In the genomic region with DNA sequence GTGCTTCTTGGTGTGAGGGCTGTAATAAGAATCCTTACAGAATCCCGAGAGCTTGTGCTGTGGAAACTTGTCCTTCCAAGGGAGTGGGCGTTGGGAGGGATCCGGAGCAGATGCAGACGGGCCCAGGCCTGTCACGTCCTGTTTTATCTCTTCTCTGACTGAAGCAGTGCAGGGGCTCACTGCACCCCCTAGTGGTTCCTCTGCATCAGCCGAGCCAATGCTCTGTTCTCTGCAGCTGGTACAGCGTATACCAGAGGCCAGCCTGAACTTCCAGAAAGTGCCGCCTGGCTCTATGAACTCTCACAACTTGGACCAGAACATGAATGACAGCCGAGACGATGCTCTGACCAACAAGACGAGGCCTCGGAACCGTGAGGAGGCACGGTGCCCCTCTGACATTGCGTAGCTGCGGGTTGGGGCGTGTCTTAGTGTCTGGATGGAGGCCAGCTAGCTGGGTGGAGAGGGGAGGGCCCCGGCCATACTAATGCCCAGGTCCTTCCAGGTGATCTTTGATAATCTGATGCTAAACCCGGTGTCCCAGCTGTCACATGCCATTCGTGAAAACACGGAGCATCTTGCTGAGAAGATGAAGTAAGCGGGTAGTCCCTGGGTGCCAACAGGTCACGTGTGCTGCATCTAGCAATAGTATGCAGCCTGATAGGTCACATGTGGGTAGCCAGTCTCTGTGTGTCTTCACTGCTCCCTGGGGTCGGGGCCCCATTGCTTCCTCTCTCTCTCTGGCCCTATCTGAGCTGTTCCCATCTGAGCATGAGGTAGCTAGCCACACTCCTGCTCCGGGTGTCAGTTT, we compare ENCODE assay signal across 8 mouse cellular contexts. TPM values are rescaled to one million over a fixed set of nuclear protein-coding genes. Genes with fewer than 3 reads are reported as not detected.
DNase-seq lines count a peak whose midpoint lies in the region; ATAC-seq and TF ChIP-seq lines count a peak whose summit lies in the region.

No protein-coding gene starts in this region.

- TF ChIP-seq POLR2A in myocyte (IDR thresholded peaks at IDR 0.05; ENCODE audit: insufficient read length, low read depth) = no peak

- H3K27ac ChIP-seq in embryonic facial prominence, embryonic 15.5 days (replicated peaks) = peak overlapping the region; percentile 84
- H3K27ac ChIP-seq in kidney, embryonic 14.5 days (ENCODE audit: low read depth, low read length) = no peak overlapping the region
- H3K27ac ChIP-seq in stomach, embryonic 14.5 days (ENCODE audit: low read length) = peak overlapping the region; percentile 68

- 0 out of 2 replicates have a peak overlapping the region, but pooled peaks have one; percentile 10 for H3K4me2 ChIP-seq in embryonic facial prominence, embryonic 15.5 days (replicated peaks)
- no peak overlapping the region for H3K4me2 ChIP-seq in kidney, embryonic 14.5 days (replicated peaks; ENCODE audit: low read depth, low read length)
- peak overlapping the region; percentile 10 for H3K4me2 ChIP-seq in myocyte (ENCODE audit: low read depth)
- no peak overlapping the region for H3K4me2 ChIP-seq in stomach, embryonic 14.5 days (replicated peaks; ENCODE audit: low read depth, low read length)

- H3K9ac ChIP-seq in embryonic facial prominence, embryonic 15.5 days = peak overlapping the region; percentile 15
- peak overlapping the region; percentile 31 for H3K9ac ChIP-seq in kidney, embryonic 14.5 days (ENCODE audit: low read depth, low read length)
- no peak overlapping the region for H3K9ac ChIP-seq in stomach, embryonic 14.5 days (replicated peaks; ENCODE audit: low read depth, low read length)

- ATAC-seq in embryonic facial prominence, embryonic 15.5 days (ENCODE audit: insufficient number of reproducible peaks, low FRiP score, low TSS enrichment, low read depth) = peak; percentile 56; the same call in 1 of the 2 replicates
- ATAC-seq in kidney, embryonic 14.5 days (ENCODE audit: low FRiP score, low TSS enrichment) = peak; percentile 79
- peak; percentile 73; the same call in 1 of the 2 replicates for ATAC-seq in stomach, embryonic 14.5 days (ENCODE audit: insufficient number of reproducible peaks, insufficient read depth, low FRiP score, low read depth)

- 39% methylated on average over 25 of the region's 25 CpGs for WGBS in embryonic facial prominence, embryonic 15.5 days
- WGBS in kidney, embryonic 14.5 days = 62% methylated on average over 25 of the region's 25 CpGs
- WGBS in stomach, embryonic 14.5 days = 49% methylated on average over 25 of the region's 25 CpGs

- peaks cover 35% of the 10 kb centered on the region for H3K4me1 ChIP-seq in embryonic facial prominence, embryonic 15.5 days
- 0 out of 2 replicates have a peak, but pooled peaks cover 5% of the 10 kb centered on the region for H3K4me1 ChIP-seq in kidney, embryonic 14.5 days (ENCODE audit: control insufficient read depth, insufficient read depth, low read length)
- H3K4me1 ChIP-seq in stomach, embryonic 14.5 days (ENCODE audit: control insufficient read depth, insufficient read depth, low read length) = peaks cover 5% of the 10 kb centered on the region; the same call in 1 of the 2 replicates

- DNase-seq in 416B (ENCODE audit: low read depth) (peak; percentile 75), liver (peak; percentile 72)
- DNase-seq in adrenal gland, postnatal 25 days = peak; percentile 69
- peak; percentile 88 to 90 for DNase-seq in heart, adult 9 months (ENCODE audit: low spot score in 2 of 2)

- peaks cover 55% of the 10 kb centered on the region for H3K36me3 ChIP-seq in embryonic facial prominence, embryonic 15.5 days
- H3K36me3 ChIP-seq in kidney, embryonic 14.5 days (ENCODE audit: control insufficient read depth, insufficient read depth, low read length) = peaks cover 46% of the 10 kb centered on the region
- no peaks in the 10 kb centered on the region for H3K36me3 ChIP-seq in myocyte (ENCODE audit: control insufficient read depth, insufficient read depth)
- H3K36me3 ChIP-seq in stomach, embryonic 14.5 days (ENCODE audit: control insufficient read depth, insufficient read depth, low read length) = peaks cover 25% of the 10 kb centered on the region

- no peak overlapping the region for H3ac ChIP-seq in myocyte (ENCODE audit: control insufficient read depth, insufficient read length)

- no peak overlapping the region for H3K4me3 ChIP-seq in embryonic facial prominence, embryonic 15.5 days (replicated peaks)
- no peak overlapping the region for H3K4me3 ChIP-seq in kidney, embryonic 14.5 days (ENCODE audit: low read length)
- H3K4me3 ChIP-seq in myocyte = no peak overlapping the region
- no peak overlapping the region for H3K4me3 ChIP-seq in stomach, embryonic 14.5 days (ENCODE audit: low read depth, low read length)

- H3K9me3 ChIP-seq in embryonic facial prominence, embryonic 15.5 days (replicated peaks) = no peaks in the 10 kb centered on the region
- no peaks in the 10 kb centered on the region for H3K9me3 ChIP-seq in kidney, embryonic 14.5 days (ENCODE audit: control insufficient read depth, low read length)
- H3K9me3 ChIP-seq in stomach, embryonic 14.5 days (ENCODE audit: control insufficient read depth, low read depth, low read length) = no peaks in the 10 kb centered on the region

- H3K79me2 ChIP-seq in myocyte (ENCODE audit: control insufficient read depth, insufficient read depth) = no peaks in the 10 kb centered on the region

- H3K27me3 ChIP-seq in embryonic facial prominence, embryonic 15.5 days = no peaks in the 10 kb centered on the region
- no peaks in the 10 kb centered on the region for H3K27me3 ChIP-seq in kidney, embryonic 14.5 days (ENCODE audit: control insufficient read depth, insufficient read depth, low read length)
- H3K27me3 ChIP-seq in myocyte (ENCODE audit: control insufficient read depth, insufficient read depth, insufficient read length) = no peaks in the 10 kb centered on the region
- no peaks in the 10 kb centered on the region for H3K27me3 ChIP-seq in stomach, embryonic 14.5 days (ENCODE audit: control insufficient read depth, insufficient read depth, low read length)

TF ChIP-seq in myocyte, 11 proteins besides CTCF, POLR2A, EP300 and RAD21:
- peak in 1 of 3 experiments; percentile 58 for TF ChIP-seq MYOD1 (IDR thresholded peaks at IDR 0.05; ENCODE audit: control insufficient read depth in 1 of 3, insufficient read length in 2 of 3, low read depth in 2 of 3)
- no peak for TF ChIP-seq E2F4 (IDR thresholded peaks at IDR 0.05; ENCODE audit: insufficient read depth)
- no peak for TF ChIP-seq CEBPB (IDR thresholded peaks at IDR 0.05; ENCODE audit: insufficient read depth, poor library complexity, severe bottlenecking)
- TF ChIP-seq MYOG (IDR thresholded peaks at IDR 0.05; ENCODE audit: control insufficient read depth in 1 of 3, insufficient read depth in 1 of 3, insufficient read length in 2 of 3, low read depth in 2 of 3) = no peak
- TF ChIP-seq REST (IDR thresholded peaks at IDR 0.05; ENCODE audit: insufficient read depth, insufficient read length) = no peak
- TF ChIP-seq SRF (IDR thresholded peaks at IDR 0.05; ENCODE audit: control insufficient read depth, insufficient read length, low read depth) = no peak
- no peak for TF ChIP-seq TCF12 (IDR thresholded peaks at IDR 0.05; ENCODE audit: insufficient read depth, poor library complexity, severe bottlenecking)
TF ChIP-seq in myocyte: peak in this region for 1.

RNA-seq across cellular contexts. Expression of gene Pld4, which starts 17.1 kb away (rescaled TPM):
- 6.4 and 6.8 TPM in 2 replicates for total RNA-seq in adrenal gland, postnatal 25 days (2021)
- polyA plus RNA-seq in embryonic facial prominence, embryonic 15.5 days (2015; fragmentation: Nextera tagmentation; extraction: Ambion mirVana) = 13.4 and 15.3 TPM in 2 replicates
- 4.8 and 7.8 TPM in 2 replicates for polyA plus RNA-seq in kidney, embryonic 14.5 days (2014; fragmentation: Nextera tagmentation; extraction: Ambion mirVana)
- polyA plus RNA-seq in myocyte (2012; fragmentation: generic; extraction: Trizol) = 0.08 TPM
- polyA plus RNA-seq in stomach, embryonic 14.5 days (2014; fragmentation: Nextera tagmentation; extraction: Ambion mirVana) = 12.9 and 13.3 TPM in 2 replicates

RNA-seq across cellular contexts. Expression of gene Cep170b, which starts 23.1 kb away (rescaled TPM):
- total RNA-seq in adrenal gland, postnatal 25 days (2021) = 42.4 and 58.1 TPM in 2 replicates
- polyA plus RNA-seq in embryonic facial prominence, embryonic 15.5 days (2015; fragmentation: Nextera tagmentation; extraction: Ambion mirVana) = 25.0 and 28.4 TPM in 2 replicates
- polyA plus RNA-seq in kidney, embryonic 14.5 days (2014; fragmentation: Nextera tagmentation; extraction: Ambion mirVana) = 11.5 and 15.1 TPM in 2 replicates
- polyA plus RNA-seq in myocyte (2012; fragmentation: generic; extraction: Trizol) = 22.8 TPM
- 15.8 and 16.2 TPM in 2 replicates for polyA plus RNA-seq in stomach, embryonic 14.5 days (2014; fragmentation: Nextera tagmentation; extraction: Ambion mirVana)

RNA-seq across cellular contexts. Expression of gene Ahnak2, which starts 59.1 kb away (rescaled TPM):
- 5.1 and 5.7 TPM in 2 replicates for total RNA-seq in adrenal gland, postnatal 25 days (2021)
- 8.5 and 10.3 TPM in 2 replicates for polyA plus RNA-seq in embryonic facial prominence, embryonic 15.5 days (2015; fragmentation: Nextera tagmentation; extraction: Ambion mirVana)
- 0.53 and 0.86 TPM in 2 replicates for polyA plus RNA-seq in kidney, embryonic 14.5 days (2014; fragmentation: Nextera tagmentation; extraction: Ambion mirVana)
- polyA plus RNA-seq in myocyte (2012; fragmentation: generic; extraction: Trizol) = 24.4 TPM
- 4.6 and 5.0 TPM in 2 replicates for polyA plus RNA-seq in stomach, embryonic 14.5 days (2014; fragmentation: Nextera tagmentation; extraction: Ambion mirVana)

Comparison
In these comparisons a context has a peak if more than half of its experiments do, and no peak if none do; other contexts are left out.
1. H3K4me2 ChIP-seq: peak in embryonic facial prominence, embryonic 15.5 days (single experiment) and myocyte (single experiment); none in kidney, embryonic 14.5 days (single experiment) and stomach, embryonic 14.5 days (single experiment).
2. Peak in every context shown above with its lines, with median percentiles within 50 percentile points of each other: DNase-seq and ATAC-seq.